Mouse (Mus musculus): Measurements from ENCODE around the gene Ttpal. TPM values are rescaled to one million over a fixed set of nuclear protein-coding genes. Genes with fewer than 3 reads are reported as not detected.

The Ttpal gene
- 17.8 and 23.6 TPM in 2 replicates for polyA plus RNA-seq (2012; rRNA removed; ENCODE audit: low replicate concordance)

GRCm38 (mm10) chr2:163602101-163602971 lies at the start of gene Ttpal:
Gene Ttpal (plus strand): TSS chr2:163602314.

DNA sequence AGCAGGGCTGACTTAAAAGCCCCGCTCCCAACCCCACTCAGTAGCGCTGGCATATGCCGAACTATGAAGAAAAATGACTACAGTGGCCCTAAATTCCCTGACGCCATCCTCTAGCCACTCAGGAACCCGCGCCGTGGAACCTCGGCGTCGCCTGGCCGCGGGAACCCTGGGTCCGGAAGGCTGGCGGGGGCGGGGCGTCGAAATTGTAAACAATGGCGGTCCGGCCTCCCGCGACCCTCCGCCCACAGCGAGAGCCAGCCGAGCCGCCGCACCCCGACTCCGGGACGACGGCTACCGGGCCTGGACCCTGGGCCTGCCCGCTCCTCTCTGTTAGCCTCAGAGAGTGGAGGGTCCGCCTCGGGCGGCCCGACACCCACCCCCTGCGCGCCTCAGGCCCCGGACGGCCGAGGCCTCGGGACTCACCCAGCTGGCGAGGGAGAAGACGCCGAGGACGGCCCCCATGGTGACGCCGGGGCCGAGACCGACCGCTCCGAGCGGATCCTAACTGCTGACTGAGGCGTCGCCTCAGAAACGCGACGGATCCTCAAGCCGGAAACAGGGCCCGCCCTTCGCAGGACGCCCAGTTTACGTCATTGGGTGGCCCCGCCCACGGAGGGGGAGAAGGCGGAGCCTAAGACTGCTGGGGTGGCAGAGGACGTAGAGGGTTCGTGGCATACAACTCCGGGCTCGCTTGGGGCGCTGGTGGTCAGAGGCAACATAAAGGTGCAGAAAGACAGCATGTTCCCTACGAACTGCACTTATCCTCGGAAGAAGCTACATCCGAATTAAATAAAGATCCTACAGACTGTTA lies 42.7 kb downstream of the Ttpal start, which contains the start of gene Serinc3:
TSS of gene Serinc3 (minus strand) at position 557 of the 811 bp plus-strand sequence.

DNA sequence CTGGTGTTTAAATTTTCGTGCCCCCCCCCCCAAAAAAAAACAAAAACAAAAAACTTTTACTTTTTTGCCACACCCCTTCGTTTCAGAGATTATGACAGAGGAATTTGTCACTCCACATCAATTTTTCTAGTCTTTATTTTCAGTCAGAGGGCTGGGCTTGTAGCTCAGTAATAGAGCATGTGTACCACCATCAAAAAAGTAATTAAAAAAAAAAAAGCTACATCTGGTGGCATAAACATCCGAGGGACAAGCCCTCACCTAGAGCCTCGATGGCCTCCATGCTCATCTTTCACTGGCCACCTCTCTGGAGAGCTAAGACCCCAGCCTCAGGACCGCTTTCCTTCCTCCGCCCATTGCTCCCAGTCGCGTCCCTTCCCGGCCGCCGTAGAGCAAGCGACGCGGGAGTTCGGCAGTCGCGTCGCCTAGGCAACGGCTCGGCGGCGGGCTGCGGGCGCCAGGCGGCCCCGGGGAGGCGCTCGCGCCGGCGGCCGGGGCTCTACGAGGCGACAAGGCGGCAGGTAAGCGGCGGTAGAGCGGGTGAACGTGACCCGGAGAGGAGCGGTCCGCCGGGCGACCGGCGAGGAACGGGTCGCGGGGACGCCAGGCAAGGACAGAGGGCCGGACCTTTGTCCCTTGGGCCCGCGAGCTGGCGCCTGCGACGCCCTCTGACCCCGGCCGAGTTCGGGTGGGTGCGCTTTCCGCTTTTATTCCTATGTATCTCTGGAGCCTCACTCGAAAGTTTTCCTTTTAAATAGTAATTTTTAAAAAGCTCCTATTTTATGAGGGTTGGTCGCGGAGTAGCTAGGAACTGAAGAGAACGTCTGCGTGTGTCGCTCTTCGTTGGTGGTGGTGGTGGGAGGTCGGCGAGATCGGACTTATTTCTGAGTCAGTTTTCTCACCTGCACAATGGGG lies 56.1 kb downstream of the Ttpal start, which contains the start of gene Pkig:
TSS of gene Pkig (plus strand) at position 412 of the 912 bp plus-strand sequence.

Other genes with a start within 250 kb of the Ttpal start
- gene Jph2, start 204.3 kb upstream of the Ttpal start, polyA plus RNA-seq (2012; rRNA removed; ENCODE audit: low replicate concordance): 5.3 and 75.9 TPM in 2 replicates
- gene Oser1, start 177.6 kb upstream of the Ttpal start, polyA plus RNA-seq (2012; rRNA removed; ENCODE audit: low replicate concordance): 22.0 and 22.7 TPM in 2 replicates
- 0.16 and 2.0 TPM in 2 replicates for gene Gdap1l1, start 163.8 kb upstream of the Ttpal start, polyA plus RNA-seq (2012; rRNA removed; ENCODE audit: low replicate concordance)
- gene Fitm2, start 129.7 kb upstream of the Ttpal start, polyA plus RNA-seq (2012; rRNA removed; ENCODE audit: low replicate concordance): 46.6 and 74.4 TPM in 2 replicates
- not detected in 2 replicates for gene R3hdml, start 110.0 kb upstream of the Ttpal start, polyA plus RNA-seq (2012; rRNA removed; ENCODE audit: low replicate concordance)
- gene Hnf4a, start 95.5 kb upstream of the Ttpal start, polyA plus RNA-seq (2012; rRNA removed; ENCODE audit: low replicate concordance): 0.09 TPM in 1 of 2 replicates, not detected in the other
- gene Serinc3, start 42.8 kb downstream of the Ttpal start, polyA plus RNA-seq (2012; rRNA removed; ENCODE audit: low replicate concordance): 294 and 371 TPM in 2 replicates
- gene Pkig, start 56.1 kb downstream of the Ttpal start, polyA plus RNA-seq (2012; rRNA removed; ENCODE audit: low replicate concordance): 67.4 and 85.8 TPM in 2 replicates
- 2.7 and 4.9 TPM in 2 replicates for gene Ada, start 147.9 kb downstream of the Ttpal start, polyA plus RNA-seq (2012; rRNA removed; ENCODE audit: low replicate concordance)
- gene Ccn5, start 218.5 kb downstream of the Ttpal start, polyA plus RNA-seq (2012; rRNA removed; ENCODE audit: low replicate concordance): 6.9 and 7.5 TPM in 2 replicates